In the genomic region with DNA sequence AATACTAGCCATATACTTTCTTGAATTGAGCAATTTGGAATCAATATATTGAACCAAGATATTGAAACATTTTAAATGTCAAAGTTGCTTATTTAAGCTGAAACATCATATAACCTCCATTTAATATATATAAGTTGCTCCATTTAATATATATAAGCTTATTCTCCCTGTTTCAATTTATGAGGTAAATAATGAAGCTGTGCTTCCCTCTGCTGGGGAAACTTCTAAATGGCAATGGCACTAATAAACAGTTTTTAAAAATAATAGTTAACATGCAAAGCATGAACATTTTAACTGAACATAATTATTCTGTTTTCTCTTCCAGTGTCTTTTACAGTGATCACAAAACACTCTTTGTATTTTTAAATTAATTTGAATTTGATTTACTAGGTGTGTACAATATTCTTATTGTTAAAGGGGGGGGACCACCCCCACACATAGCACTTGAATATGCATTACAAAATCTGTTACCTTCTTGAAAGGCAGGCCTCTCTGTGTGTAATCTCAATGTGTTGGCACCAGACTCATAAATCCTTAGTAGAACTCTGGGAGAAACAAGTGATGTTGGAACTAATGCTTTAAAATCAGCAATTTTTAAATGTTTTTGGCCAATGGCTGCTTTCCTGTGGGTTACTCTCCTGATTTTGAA, we compare ENCODE assay signal across 10 mouse cellular contexts.
A peak's percentile ranks its signal among the peaks of the same experiment; 100 is the strongest.
DNase-seq lines count a peak whose midpoint lies in the region; ATAC-seq lines count a peak whose summit lies in the region.
"Had no signal": no experiment of that assay in that cellular context is flagged by ENCODE, and none has a peak within 500 bp of the region (broad histone marks: within the 10 kb centered on the region; RNA-seq: fewer than 3 reads in every experiment).

No protein-coding gene starts in this region.

- H3K4me3 ChIP-seq in hindbrain, embryonic 14.5 days (replicated peaks; ENCODE audit: low read length), result no peak overlapping the region
- H3K4me3 ChIP-seq in hindbrain, embryonic 13.5 days, result no peak overlapping the region
- H3K4me3 ChIP-seq in midbrain, embryonic 14.5 days (replicated peaks; ENCODE audit: low read depth, low read length), result no peak overlapping the region
- no peak overlapping the region for H3K4me3 ChIP-seq in midbrain, embryonic 15.5 days
- H3K4me3 ChIP-seq: heart, embryonic 10.5 days had no signal

- no peaks in the 10 kb centered on the region for H3K27me3 ChIP-seq in hindbrain, embryonic 14.5 days (ENCODE audit: control insufficient read depth, insufficient read depth, low read length)
- H3K27me3 ChIP-seq in hindbrain, embryonic 13.5 days, result 0 out of 2 replicates have a peak, but pooled peaks cover 3% of the 10 kb centered on the region
- no peaks in the 10 kb centered on the region for H3K27me3 ChIP-seq in midbrain, embryonic 14.5 days (ENCODE audit: control insufficient read depth, insufficient read depth, low read length)
- H3K27me3 ChIP-seq in midbrain, embryonic 15.5 days (replicated peaks), result 0 out of 2 replicates have a peak, but pooled peaks cover 3% of the 10 kb centered on the region

- no peak for ATAC-seq in hindbrain, embryonic 14.5 days (ENCODE audit: low FRiP score)
- ATAC-seq in hindbrain, embryonic 13.5 days (ENCODE audit: low FRiP score), result no peak
- no peak for ATAC-seq in midbrain, embryonic 14.5 days (ENCODE audit: low FRiP score, low TSS enrichment)
- ATAC-seq in midbrain, embryonic 15.5 days (replicated peaks), result no peak

- no peaks in the 10 kb centered on the region for H3K4me1 ChIP-seq in hindbrain, embryonic 14.5 days (replicated peaks; ENCODE audit: control insufficient read depth, insufficient read depth, low read length)
- H3K4me1 ChIP-seq in hindbrain, embryonic 13.5 days (replicated peaks), result no peaks in the 10 kb centered on the region
- H3K4me1 ChIP-seq in midbrain, embryonic 14.5 days (ENCODE audit: control insufficient read depth, insufficient read depth, low read length), result no peaks in the 10 kb centered on the region
- no peaks in the 10 kb centered on the region for H3K4me1 ChIP-seq in midbrain, embryonic 15.5 days
- H3K4me1 ChIP-seq: heart, embryonic 10.5 days had no signal

- no peaks in the 10 kb centered on the region for H3K36me3 ChIP-seq in hindbrain, embryonic 14.5 days (replicated peaks; ENCODE audit: control insufficient read depth, insufficient read depth)
- H3K36me3 ChIP-seq in hindbrain, embryonic 13.5 days, result no peaks in the 10 kb centered on the region
- no peaks in the 10 kb centered on the region for H3K36me3 ChIP-seq in midbrain, embryonic 14.5 days (ENCODE audit: control insufficient read depth, insufficient read depth, low read length)
- no peaks in the 10 kb centered on the region for H3K36me3 ChIP-seq in midbrain, embryonic 15.5 days (replicated peaks)
- H3K36me3 ChIP-seq: heart, embryonic 10.5 days had no signal

- no peak overlapping the region for H3K9ac ChIP-seq in hindbrain, embryonic 14.5 days
- H3K9ac ChIP-seq in hindbrain, embryonic 13.5 days, result no peak overlapping the region
- H3K9ac ChIP-seq in midbrain, embryonic 14.5 days (replicated peaks; ENCODE audit: low read length), result no peak overlapping the region
- no peak overlapping the region for H3K9ac ChIP-seq in midbrain, embryonic 15.5 days

- H3K27ac ChIP-seq in hindbrain, embryonic 14.5 days, result no peak overlapping the region
- no peak overlapping the region for H3K27ac ChIP-seq in hindbrain, embryonic 13.5 days
- H3K27ac ChIP-seq in midbrain, embryonic 14.5 days (replicated peaks; ENCODE audit: low read depth, low read length), result no peak overlapping the region
- no peak overlapping the region for H3K27ac ChIP-seq in midbrain, embryonic 15.5 days
- H3K27ac ChIP-seq: heart, embryonic 10.5 days had no signal

- DNase-seq in adrenal gland, postnatal 10 days, result peak; percentile 10
- no peak for DNase-seq in adrenal gland, postnatal 14 days
- DNase-seq in hindbrain, embryonic 14.5 days (ENCODE audit: low spot score), result peak; percentile 72
- peak; percentile 74 for DNase-seq in midbrain, embryonic 14.5 days
- DNase-seq in retina, postnatal 7 days (ENCODE audit: low read depth, low spot score), result peak; percentile 13
- no peak for DNase-seq in thymus, postnatal 0 days (ENCODE audit: low spot score)

- no peak overlapping the region for H3K4me2 ChIP-seq in hindbrain, embryonic 14.5 days (replicated peaks)
- H3K4me2 ChIP-seq in hindbrain, embryonic 13.5 days, result no peak overlapping the region
- H3K4me2 ChIP-seq in midbrain, embryonic 14.5 days (ENCODE audit: low read length), result no peak overlapping the region
- no peak overlapping the region for H3K4me2 ChIP-seq in midbrain, embryonic 15.5 days
- H3K4me2 ChIP-seq: liver, embryonic 11.5 days had no signal

- H3K9me3 ChIP-seq in hindbrain, embryonic 14.5 days (ENCODE audit: control insufficient read depth, low read length), result no peaks in the 10 kb centered on the region
- no peaks in the 10 kb centered on the region for H3K9me3 ChIP-seq in hindbrain, embryonic 13.5 days
- H3K9me3 ChIP-seq in midbrain, embryonic 14.5 days (ENCODE audit: control insufficient read depth, low read length), result no peaks in the 10 kb centered on the region
- H3K9me3 ChIP-seq in midbrain, embryonic 15.5 days, result no peaks in the 10 kb centered on the region
- H3K9me3 ChIP-seq: heart, embryonic 10.5 days had no signal

Comparison
In these comparisons a context has a peak if more than half of its experiments do, and no peak if none do; other contexts are left out.
1. DNase-seq: peak in adrenal gland, postnatal 10 days (single experiment), hindbrain, embryonic 14.5 days (single experiment), midbrain, embryonic 14.5 days (single experiment) and retina, postnatal 7 days (single experiment); none in adrenal gland, postnatal 14 days (single experiment) and thymus, postnatal 0 days (single experiment).